Mouse (Mus musculus) gastrocnemius, postnatal 25 days (tissue): ENCODE data around the gene Cox10. TPM values are rescaled to one million over a fixed set of nuclear protein-coding genes. Genes with fewer than 3 reads are reported as not detected.
"Not testable (repeated sequence)": the region's sequence is repeated elsewhere in the genome, so short reads cannot be mapped to it uniquely, and the experiment has no call there.

Experiments
- DNase-seq: peaks from one replicate; pipeline ENCODE4 v3.0.0; 2022
- long read RNA-seq, 2 experiments: library from polyadenylated mRNA; stranded (forward); transcript quantifications; one replicate each; pipeline ENCODE4 v2.0.0; 2021
- total RNA-seq, 2 experiments: library from RNA; stranded (reverse); gene quantifications; 1 replicate in 1 of 2; 2 replicates in 1 of 2; pipeline ENCODE4 v1.2.3; 2021

Gene Cox10
- 10 to 100 TPM; 38.0 to 42.0 TPM for total RNA-seq
- long read RNA-seq, experiment 1, transcript Cox10-201 (7 exons, 2,915 nt), result major isoform, 57 of 73 reads
- long read RNA-seq, experiment 1, partial matches to known transcripts, result 2 of 73 reads
- long read RNA-seq, experiment 1, other reads (novel, unspliced or antisense), result 13 of 73 reads
- long read RNA-seq, experiment 2, transcript Cox10-201 (7 exons, 2,915 nt), result major isoform, 88 of 98 reads
- long read RNA-seq, experiment 2, partial matches to known transcripts, result 0 of 98 reads
- long read RNA-seq, experiment 2, other reads (novel, unspliced or antisense), result 9 of 98 reads

GRCm38 (mm10) chr11:64078956-64079726 is at the start of gene Cox10:
Gene Cox10, minus strand, starts transcription at chr11:64079468.
- peak; percentile 81 for DNase-seq

- DNase-seq, result no peak
Observed at GRCm38 (mm10) chr11:64128016-64128415, 48.7 kb upstream of the Cox10 start.

DNA sequence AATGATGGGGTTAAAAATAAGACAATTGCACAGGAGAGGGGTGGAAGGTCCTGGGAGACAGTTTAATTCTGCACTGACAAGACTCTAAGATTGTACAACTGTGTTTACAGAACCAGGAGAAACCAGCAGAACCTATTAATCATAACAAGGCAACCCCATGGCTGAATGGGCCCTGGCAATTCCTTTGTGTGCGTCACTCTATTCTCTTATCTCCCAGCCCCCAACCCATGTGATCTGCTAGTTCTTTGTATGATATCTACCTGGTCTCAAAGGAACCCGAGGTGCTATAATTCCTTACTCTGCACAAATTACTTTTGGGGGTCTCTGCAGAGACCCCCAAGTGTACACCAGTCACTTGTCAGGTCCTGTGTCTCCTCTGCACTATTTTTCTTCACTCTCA is 46.2 kb upstream of the Cox10 start:
- no peak for DNase-seq

GRCm38 (mm10) chr11:64123174-64123573 is 43.9 kb upstream of the Cox10 start:
- DNase-seq, result not testable (repeated sequence)

DNA sequence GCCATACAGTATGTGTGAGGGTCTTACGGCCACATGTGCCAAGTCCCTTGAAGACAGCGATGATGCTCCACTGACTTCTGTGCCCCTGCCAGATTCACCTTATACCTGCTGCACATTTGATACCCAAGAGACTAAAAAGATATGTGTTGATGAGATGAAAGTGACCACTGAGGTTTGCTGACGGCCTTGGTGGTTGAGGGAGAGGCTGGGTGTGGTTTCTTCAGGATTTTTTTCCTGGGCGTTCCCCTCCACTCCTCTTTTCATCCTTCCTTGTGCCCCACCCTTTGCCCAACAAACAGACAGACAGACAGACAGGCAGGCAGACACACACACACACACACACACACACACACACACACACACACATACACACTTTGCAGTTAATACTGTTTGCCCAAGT is 37.4 kb upstream of the Cox10 start:
- DNase-seq, result no peak

- no peak for DNase-seq
Observed at GRCm38 (mm10) chr11:64115822-64116221, 36.6 kb upstream of the Cox10 start.

- no peak for DNase-seq
Observed at GRCm38 (mm10) chr11:64115101-64115500, 35.8 kb upstream of the Cox10 start.

DNA sequence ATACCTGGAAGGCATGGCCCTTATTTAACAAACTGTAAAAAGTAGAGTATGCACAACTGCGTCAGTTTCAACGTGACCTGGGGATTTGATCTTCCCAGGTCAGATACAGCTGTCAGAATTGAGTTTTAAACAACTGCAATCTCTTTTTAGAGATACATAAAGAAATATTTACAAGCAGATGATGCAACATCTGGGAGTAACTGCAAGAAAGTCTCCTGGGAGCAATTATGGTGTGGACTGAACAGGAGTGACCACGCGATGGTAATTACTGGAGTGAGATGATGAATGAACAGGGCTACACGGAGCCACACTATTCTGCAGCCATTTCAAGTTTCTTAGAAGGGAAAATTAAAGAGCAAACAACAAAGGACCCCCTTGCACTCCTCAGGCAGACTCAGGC is 20.8 kb upstream of the Cox10 start:
- DNase-seq, result no peak

GRCm38 (mm10) chr11:64093058-64093457 is 13.8 kb upstream of the Cox10 start:
- DNase-seq, result no peak

GRCm38 (mm10) chr11:64091150-64091549 is 11.9 kb upstream of the Cox10 start:
- DNase-seq, result no peak

DNA sequence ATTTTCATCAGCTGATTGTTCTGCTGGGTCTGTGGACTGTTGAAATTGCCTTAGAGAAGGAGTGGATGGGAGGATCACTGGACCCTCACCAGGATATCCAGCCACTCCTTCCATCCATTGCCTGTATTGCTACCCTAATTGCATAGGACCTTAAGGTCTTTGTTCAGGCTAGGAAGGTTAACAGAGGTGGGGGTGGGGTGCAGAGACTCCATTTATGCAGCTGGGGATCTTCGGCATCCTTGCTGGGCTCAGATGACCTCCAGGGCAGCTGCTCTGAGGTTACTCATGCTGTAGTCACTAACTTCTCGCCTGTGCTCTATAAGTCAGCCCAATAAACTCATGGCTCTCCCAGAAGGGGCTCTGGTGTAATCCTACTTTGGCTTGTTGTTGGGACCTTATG is 10.4 kb upstream of the Cox10 start:
- DNase-seq, result no peak

DNA sequence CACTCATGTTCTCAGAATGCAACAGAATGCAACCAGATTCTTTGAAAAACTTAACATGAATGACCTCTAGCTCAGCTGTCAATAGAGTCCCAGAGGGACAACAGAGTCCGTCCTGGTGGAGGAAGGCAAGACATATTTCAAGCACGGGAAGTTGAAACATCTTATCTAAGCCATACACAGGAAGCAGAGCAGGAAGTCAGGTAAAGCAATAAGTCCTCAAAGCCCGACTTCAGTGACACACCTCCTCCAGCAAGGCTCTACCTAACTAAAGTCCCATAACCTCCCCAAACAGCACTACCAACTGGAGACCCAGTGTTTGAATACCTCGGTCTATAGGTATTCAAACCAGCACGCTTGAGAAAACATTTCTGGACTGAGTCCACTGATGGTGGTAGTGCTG is 6.6 kb upstream of the Cox10 start:
- DNase-seq, result no peak

DNA sequence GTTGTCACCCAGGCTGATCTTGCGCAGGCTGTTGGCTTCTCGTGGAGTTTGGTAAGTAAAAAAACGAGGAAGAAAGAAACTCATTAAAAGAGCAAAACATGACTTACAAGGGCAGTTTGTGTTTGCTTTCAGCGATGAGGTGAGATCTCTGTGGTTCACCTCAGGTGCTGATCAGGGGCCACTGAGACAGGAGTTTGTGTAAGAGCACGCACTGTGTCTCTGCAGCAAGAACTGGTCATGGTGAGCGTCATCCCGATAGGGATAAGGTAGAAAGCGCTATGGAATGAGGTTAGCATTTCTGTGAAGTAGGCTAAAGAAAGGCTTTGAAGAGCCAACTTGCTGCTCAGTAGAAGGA is 436 bp upstream of the Cox10 start:
- DNase-seq, result no peak

DNA sequence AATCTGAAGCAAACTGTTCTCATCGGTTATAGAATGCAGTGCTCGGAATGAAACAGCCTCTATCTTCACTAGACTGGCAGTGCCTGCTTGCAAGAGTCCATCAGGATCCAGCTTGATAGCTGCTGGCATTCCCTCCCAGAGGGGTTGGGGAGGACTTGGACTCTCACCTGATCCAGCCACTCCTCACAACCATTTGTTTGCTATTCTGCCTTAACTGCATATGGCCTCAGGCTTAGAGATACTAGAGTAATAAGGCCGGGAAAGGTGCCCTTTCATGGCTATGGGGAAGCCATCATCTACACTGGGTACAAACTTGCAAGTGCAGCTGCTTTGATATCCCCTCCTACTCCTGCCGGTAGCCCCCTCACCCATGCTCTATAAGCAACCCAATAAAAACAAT is 3.1 kb downstream of the Cox10 start:
- no peak for DNase-seq

- no peak for DNase-seq
Observed at GRCm38 (mm10) chr11:64073379-64073778, 5.9 kb downstream of the Cox10 start.

DNA sequence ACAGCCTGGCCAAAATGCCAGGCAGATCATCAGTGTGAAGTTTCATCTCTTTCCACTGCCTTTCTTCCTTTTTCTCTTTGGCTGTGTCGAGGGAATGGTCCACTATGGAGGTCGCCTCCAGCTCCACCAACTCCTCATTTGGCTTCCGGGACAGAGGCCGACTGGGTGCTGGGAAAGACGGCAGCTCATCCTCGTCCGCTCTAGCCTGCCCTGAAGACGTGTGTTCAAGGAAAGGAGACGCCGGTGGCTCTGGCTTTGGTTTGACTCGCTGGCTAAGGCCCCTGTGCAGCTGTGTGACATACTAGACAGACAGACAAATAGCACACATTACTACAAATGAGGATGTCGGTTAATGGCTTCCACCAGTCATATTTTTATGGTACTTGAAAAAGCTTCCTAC is 7.7 kb downstream of the Cox10 start:
- no peak for DNase-seq

DNA sequence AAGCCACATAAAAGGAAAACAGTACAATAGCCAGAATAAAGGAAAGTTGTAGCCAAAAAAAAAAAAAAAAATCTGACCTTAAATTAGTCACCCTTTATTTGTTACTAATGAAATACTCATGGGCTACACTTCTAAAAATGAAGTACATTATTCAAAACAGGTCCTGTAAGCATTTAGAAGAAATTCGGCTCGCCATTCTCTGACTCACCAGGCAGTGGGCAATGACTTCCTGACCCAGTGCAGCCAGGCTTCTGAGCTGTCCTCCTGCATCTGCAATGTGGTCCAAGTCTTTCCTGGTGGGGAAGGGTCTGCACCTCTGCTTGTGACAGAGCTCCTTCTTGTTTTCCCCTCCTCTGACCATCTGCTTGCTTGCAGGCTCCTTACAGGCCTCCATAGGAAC is 13.3 kb downstream of the Cox10 start:
- no peak for DNase-seq

DNA sequence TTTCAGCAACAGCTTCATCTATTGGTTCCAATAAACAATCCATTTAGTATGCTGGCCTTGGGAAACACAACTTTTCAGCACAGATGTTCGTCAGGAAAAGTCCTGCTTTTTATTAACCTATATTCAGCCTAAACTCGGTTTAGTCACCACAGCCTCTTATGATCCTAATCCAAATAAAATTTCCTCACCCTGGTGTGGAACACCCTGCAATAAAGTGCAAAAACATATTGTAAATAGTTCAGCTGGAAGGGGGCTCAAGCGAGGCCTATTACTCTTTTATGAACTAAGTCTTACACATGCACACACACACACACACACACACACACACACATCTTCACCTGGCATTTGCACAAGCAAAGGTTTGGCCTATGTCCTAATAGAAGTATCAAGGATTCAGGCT is 16.1 kb downstream of the Cox10 start:
- no peak for DNase-seq

GRCm38 (mm10) chr11:64062226-64062625 is 17.0 kb downstream of the Cox10 start:
- DNase-seq, result no peak

GRCm38 (mm10) chr11:64059305-64059704 is 20.0 kb downstream of the Cox10 start:
- no peak for DNase-seq

DNA sequence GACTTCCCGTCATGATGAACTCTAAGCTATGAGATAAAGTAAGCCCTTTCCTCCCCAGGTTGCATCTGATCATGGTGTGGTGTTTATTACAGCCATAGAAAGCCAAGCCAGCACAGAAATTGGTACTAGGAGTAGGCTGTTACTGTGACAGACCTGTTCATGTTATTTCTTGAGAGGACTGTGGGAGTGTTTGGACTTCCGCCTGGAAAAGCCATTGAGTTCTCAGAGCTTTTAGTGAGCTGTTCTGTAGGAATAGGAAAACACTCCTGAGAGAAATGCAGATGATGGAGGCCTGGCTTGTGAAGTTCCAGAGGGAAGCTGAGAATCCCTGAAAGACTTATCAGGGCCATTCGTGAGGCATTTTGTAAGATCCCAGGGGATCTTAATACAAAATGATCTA is 20.8 kb downstream of the Cox10 start:
- DNase-seq, result no peak

DNA sequence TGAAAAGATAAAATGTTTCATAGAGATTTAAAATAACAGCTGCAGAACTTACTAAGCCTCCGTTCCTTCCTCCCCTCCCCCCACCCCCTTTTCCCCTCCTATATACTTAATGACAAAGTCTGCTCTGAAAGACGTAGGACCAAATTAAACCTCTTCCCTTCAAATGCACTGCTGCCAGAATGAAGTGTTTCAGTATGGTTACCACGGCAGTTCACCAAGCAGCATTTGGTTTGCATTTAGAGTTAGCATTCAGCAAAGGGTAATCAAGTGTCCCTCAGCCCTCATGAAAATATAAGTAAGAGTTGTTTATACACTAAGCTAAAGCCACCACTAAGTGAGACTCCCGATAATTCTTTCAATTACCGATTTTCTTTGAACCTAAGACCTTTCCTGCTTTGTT is 25.9 kb downstream of the Cox10 start:
- no peak for DNase-seq

GRCm38 (mm10) chr11:64051195-64051968 is 27.9 kb downstream of the Cox10 start:
- DNase-seq, result no peak
